Mouse (Mus musculus) neural tube, embryonic 12.5 days (tissue): ENCODE measurements around the gene N4bp2l2. TPM values are rescaled to one million over a fixed set of nuclear protein-coding genes. Genes with fewer than 3 reads are reported as not detected.
A peak's percentile ranks its signal among the peaks of the same experiment; 100 is the strongest.
"Not testable (repeated sequence)": the region's sequence is repeated elsewhere in the genome, so short reads cannot be mapped to it uniquely, and the experiment has no call there.

Experiments used
- ATAC-seq: fragments of 200-750 bp; cut with Nextera tagmentation; 2 replicates; pipeline ENCODE4 v1.8.0; 2017; ENCODE audit warnings: low read depth, mild to moderate bottlenecking, moderate TSS enrichment, moderate library complexity; ENCODE audit not compliant: low FRiP score
- H3K27ac ChIP-seq: fragments of 300-500 bp; sonication (generic); 2 replicates; pipeline ENCODE4 v1.5.1; 2016
- H3K27me3 ChIP-seq: fragments of 300-500 bp; sonication (generic); replicated peaks from 2 replicates; pipeline ENCODE4 v1.6.1; 2016; ENCODE audit warnings: mild to moderate bottlenecking
- H3K36me3 ChIP-seq: fragments of 300-500 bp; sonication (generic); 2 replicates; pipeline ENCODE4 v1.6.1; 2016; ENCODE audit warnings: mild to moderate bottlenecking
- H3K4me1 ChIP-seq: fragments of 300-500 bp; sonication (generic); 2 replicates; pipeline ENCODE4 v1.6.1; 2016
- H3K4me2 ChIP-seq: fragments of 300-500 bp; sonication (generic); replicated peaks from 2 replicates; pipeline ENCODE4 v1.6.1; 2016; ENCODE audit warnings: mild to moderate bottlenecking
- H3K4me3 ChIP-seq: fragments of 300-500 bp; sonication (generic); 2 replicates; pipeline ENCODE4 v1.5.1; 2016
- H3K9ac ChIP-seq: fragments of 300-500 bp; sonication (generic); 2 replicates; pipeline ENCODE4 v1.6.1; 2016; ENCODE audit warnings: mild to moderate bottlenecking
- H3K9me3 ChIP-seq: fragments of 300-500 bp; sonication (generic); 2 replicates; pipeline ENCODE4 v1.6.1; 2016; ENCODE audit warnings: mild to moderate bottlenecking
- whole genome bisulfite sequencing: fragments of 180-500 bp; shearing (Covaris S2); methylation state at CpG from one replicate; pipeline ENCODE4 v1.1.7; 2016; 5-methylcytosine and 5-hydroxymethylcytosine counted together
- polyA plus RNA-seq: library from polyadenylated mRNA; unstranded; fragments of >200 nt; fragmentation: Nextera tagmentation; extraction: Ambion mirVana; gene quantifications from 2 replicates; pipeline ENCODE4 v1.2.1, GENCODE M21; 2016

N4bp2l2 gene
- polyA plus RNA-seq, 1 experiment from 2014 or later = 41.1 TPM

DNA sequence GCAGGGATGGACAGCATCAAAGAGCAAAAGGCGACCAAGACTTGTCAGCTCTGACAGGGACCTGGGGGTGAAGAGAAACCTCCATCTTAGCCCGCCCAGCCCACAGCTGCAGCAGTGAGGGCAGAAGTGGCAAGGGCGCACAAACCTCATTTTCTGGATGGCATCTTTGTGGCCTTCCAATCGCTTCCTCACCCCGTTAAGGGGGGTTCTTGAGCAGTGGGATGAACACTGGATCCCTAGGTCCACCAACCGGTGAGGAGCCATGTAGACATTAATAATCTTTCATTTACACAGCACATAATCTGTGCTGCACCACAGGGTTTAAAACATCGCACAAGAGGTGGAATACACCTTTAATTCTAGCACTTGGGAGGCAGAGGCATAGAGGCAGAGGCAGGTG, 6.4 kb upstream of the N4bp2l2 start:
- ATAC-seq = no peak
- Histone ChIP-seq H3K4me3 (no peak overlapping the region), H3K4me2 (no peak overlapping the region), H3K36me3 (no peaks in the 10 kb centered on the region), H3K9ac (no peak overlapping the region), H3K27me3 (no peaks in the 10 kb centered on the region), H3K9me3 (no peaks in the 10 kb centered on the region), H3K27ac (no peak overlapping the region), H3K4me1 (peaks cover 12% of the 10 kb centered on the region)
- 94% methylated on average over 7 of the region's 7 CpGs for WGBS

DNA sequence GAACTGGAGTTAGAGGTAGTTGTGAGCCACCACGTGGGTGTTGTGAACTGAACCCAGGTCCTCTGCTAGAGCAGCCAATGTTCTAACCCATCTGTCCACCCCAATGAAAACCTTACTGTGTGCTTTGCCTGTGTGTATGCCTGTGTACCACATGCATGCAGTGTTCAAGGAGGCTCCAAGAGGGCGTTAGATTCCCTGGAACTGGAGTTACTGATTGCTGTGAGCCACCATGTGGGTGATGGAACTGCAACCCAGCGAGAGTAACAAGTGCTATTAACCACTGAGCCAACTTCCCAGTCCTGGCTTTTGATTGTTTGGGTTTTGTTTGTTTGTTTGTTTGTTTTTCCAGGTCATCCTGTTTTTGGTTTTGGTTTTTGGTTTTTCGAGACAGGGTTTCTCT, 2.7 kb upstream of the N4bp2l2 start:
- no peak overlapping the region for H3K27ac ChIP-seq
- no peaks in the 10 kb centered on the region for H3K27me3 ChIP-seq
- peaks cover 4% of the 10 kb centered on the region for H3K4me1 ChIP-seq
- no peak overlapping the region for H3K9ac ChIP-seq
- no peak for ATAC-seq
- 68% methylated on average over 4 of the region's 4 CpGs for WGBS
- no peak overlapping the region for H3K4me3 ChIP-seq
- no peak overlapping the region for H3K4me2 ChIP-seq
- H3K36me3 ChIP-seq = no peaks in the 10 kb centered on the region
- H3K9me3 ChIP-seq = no peaks in the 10 kb centered on the region

DNA sequence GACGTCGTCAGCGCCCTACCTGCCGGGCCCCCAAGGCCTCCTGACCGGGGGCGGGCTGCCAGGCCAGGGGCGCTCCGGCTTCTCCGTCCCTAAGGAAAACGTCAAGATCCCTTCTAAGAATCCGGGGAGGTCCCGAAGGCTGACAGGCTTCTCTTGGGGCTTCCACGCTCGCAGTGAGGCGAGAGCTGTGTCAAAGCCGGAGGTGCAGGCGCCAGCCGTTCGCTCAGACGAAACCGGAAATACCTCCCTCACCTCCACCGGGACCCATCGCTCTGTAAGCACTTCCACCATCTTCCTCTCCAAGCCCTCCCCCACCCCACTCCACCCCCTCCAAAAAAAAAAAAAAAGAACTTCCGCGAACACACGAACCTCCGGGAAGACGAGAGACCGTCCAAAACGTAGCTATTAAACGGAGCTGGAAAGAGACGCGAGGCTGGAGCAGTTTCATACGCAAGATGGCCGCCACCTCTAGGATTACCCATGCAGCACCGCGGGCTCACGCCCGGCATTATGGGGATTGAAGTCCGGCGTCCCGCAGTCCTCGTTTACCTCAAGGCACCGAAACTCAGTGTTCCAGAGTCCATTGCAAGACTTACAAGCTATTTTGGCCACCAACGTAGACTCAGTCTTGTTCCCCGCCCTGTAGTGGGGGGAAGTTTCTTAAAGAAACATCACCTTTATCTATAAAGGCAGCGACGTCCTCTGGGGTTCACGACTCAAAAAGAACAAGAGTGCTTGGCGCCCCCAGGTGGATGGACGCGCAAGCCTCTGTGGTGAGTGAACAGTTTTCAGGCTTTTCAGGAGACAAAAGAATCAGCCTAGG, 640 bp downstream of the N4bp2l2 start:
- H3K27me3 ChIP-seq = no peaks in the 10 kb centered on the region
- H3K9ac ChIP-seq = peak overlapping the region; percentile 87
- peak; percentile 98 for ATAC-seq
- H3K4me1 ChIP-seq = peaks cover 5% of the 10 kb centered on the region
- under 1% methylated on average over 52 of the region's 52 CpGs for WGBS
- H3K4me3 ChIP-seq = peak overlapping the region; percentile 91
- H3K27ac ChIP-seq = peak overlapping the region; percentile 84
- peak overlapping the region; percentile 81 for H3K4me2 ChIP-seq
- peaks cover 15% of the 10 kb centered on the region for H3K36me3 ChIP-seq
- no peaks in the 10 kb centered on the region for H3K9me3 ChIP-seq

DNA sequence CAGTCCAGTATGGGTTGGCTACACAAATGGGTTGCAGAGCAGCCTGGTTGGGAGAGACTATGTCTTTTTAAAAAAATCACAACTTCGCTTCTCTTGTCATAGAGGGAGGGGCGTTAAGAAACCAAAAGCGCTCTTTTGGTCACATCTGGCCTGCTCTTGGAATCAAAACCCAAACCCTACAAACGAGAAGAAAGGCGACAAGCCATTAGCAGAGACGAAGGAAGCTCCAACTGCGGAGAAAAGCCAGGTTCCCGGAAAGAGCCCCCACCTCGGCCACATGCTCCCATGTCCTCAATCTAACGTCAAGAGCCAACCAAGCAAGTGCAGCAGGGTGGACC, 1.2 kb downstream of the N4bp2l2 start:
- ATAC-seq = no peak
- peaks cover 15% of the 10 kb centered on the region for H3K36me3 ChIP-seq
- H3K9me3 ChIP-seq = no peaks in the 10 kb centered on the region
- H3K4me1 ChIP-seq = peaks cover 5% of the 10 kb centered on the region
- H3K4me3 ChIP-seq = peak overlapping the region; percentile 91
- peak overlapping the region; percentile 81 for H3K4me2 ChIP-seq
- H3K9ac ChIP-seq = peak overlapping the region; percentile 87
- 3% methylated on average over 10 of the region's 10 CpGs for WGBS
- peak overlapping the region; percentile 84 for H3K27ac ChIP-seq
- H3K27me3 ChIP-seq = no peaks in the 10 kb centered on the region

DNA sequence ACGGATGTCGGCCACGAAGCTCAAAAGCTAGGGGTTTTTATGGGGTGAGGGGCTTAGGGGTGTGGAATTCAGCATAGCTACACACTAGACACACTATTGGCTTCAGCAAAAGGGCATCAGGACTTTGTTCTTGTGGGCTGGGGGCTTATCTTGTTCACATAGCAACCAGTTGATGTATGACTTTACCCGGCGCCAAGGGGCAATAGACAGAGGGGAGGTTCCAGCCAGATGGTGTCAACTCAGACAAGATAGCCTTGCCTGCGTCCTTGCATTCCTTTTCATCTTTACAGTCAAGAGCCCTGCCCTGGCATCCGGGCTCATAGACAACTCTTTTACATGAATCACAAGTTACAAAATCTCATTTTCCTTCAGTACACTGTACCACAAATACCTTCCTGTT, 2.1 kb downstream of the N4bp2l2 start:
- H3K36me3 ChIP-seq = peaks cover 15% of the 10 kb centered on the region
- not testable (repeated sequence) for H3K9me3 ChIP-seq, H3K27me3 ChIP-seq, H3K4me1 ChIP-seq, H3K4me2 ChIP-seq, ATAC-seq, H3K9ac ChIP-seq, H3K4me3 ChIP-seq, H3K27ac ChIP-seq
- 85% methylated on average over 7 of the region's 7 CpGs for WGBS

DNA sequence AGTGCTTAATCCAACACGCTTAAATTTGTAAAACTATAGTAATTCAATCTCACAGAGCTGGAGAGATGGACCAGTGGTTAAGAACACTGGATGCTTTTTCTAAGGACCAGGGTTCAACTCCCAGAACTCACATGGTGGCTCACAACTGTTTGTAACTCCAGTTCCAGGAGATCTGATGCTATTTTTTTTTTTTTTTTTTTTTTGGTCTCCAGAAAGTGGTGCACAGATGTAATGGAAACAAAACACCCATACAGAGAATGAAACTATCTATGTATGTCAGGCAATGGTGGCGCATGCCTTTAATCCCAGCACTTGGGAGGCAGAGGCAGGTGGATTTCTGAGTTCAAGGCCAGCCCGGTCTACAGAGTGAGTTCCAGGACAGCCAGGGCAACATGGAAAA, 5.7 kb downstream of the N4bp2l2 start:
- not testable (repeated sequence) for H3K27me3 ChIP-seq, H3K27ac ChIP-seq, ATAC-seq, H3K4me3 ChIP-seq, H3K4me1 ChIP-seq, H3K4me2 ChIP-seq, H3K9me3 ChIP-seq, H3K9ac ChIP-seq
- WGBS = 96% methylated on average over 3 of the region's 3 CpGs
- H3K36me3 ChIP-seq = peaks cover 17% of the 10 kb centered on the region

DNA sequence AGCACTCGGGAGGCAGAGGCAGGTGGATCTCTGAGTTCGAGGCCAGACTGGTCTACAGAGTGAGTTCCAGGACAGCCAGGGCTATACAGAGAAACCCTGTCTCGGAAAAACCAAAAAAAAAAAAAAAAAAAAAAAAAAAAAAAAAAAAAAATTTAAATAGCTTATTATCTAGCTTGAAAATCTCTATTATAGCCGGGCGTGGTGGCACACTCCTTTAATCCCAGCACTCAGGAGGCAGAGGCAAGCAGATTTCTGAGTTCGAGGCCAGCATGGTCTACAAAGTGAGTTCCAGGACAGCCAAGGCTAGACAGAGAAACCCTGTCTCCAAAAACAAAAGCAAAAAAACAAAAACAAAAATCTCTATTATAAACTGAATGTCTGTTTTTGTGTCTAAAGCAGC, 6.6 kb downstream of the N4bp2l2 start:
- H3K9me3 ChIP-seq, H3K4me2 ChIP-seq, H3K27me3 ChIP-seq, H3K4me3 ChIP-seq, H3K4me1 ChIP-seq, H3K27ac ChIP-seq, ATAC-seq, H3K9ac ChIP-seq: not testable (repeated sequence)
- peaks cover 20% of the 10 kb centered on the region for H3K36me3 ChIP-seq
- 92% methylated on average over 6 of the region's 6 CpGs for WGBS

DNA sequence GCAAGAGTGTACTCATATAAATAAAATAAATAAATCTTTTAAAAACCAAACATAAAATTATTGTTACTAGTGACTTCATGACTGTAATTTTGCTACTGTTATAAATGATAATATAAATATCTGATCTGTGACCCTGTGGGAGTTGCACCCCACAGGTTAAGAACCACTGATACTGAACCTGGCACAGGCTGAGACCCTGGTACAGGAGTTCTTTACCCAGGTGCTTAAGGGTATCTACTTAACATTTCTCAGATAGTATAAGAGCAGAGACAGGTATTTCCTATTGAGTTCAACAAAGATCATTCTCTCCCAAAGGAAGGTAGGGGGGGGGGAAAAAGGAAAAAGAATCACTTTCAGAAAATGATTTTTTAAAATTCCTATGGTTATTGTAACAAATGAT, 11.4 kb downstream of the N4bp2l2 start:
- H3K27me3 ChIP-seq = no peaks in the 10 kb centered on the region
- no peak overlapping the region for H3K4me3 ChIP-seq
- no peak for ATAC-seq
- no peaks in the 10 kb centered on the region for H3K9me3 ChIP-seq
- no peaks in the 10 kb centered on the region; the same call in 1 of the 2 replicates for H3K4me1 ChIP-seq
- H3K4me2 ChIP-seq = no peak overlapping the region
- no peak overlapping the region for H3K9ac ChIP-seq
- 0 out of 2 replicates have a peak, but pooled peaks cover 5% of the 10 kb centered on the region for H3K36me3 ChIP-seq
- H3K27ac ChIP-seq = no peak overlapping the region

DNA sequence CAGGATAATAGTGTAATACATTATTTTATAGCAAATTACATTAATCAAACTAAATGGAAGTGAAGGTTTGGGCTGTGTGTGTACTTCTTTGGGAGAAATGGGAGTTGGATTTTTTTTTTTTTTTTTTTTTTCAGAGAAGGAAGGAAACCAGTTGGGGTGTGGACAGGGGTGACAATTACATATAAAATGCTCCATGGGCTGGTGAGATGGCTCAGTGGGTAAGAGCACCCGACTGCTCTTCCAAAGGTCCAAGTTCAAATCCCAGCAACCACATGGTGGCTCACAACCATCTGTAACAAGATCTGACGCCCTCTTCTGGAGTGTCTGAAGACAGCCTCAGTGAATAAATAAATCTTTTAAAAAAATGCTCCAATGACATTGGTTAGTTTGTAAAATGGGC, 13.4 kb downstream of the N4bp2l2 start:
- no peaks in the 10 kb centered on the region for H3K27me3 ChIP-seq
- 92% methylated on average over 2 of the region's 2 CpGs for WGBS
- H3K36me3 ChIP-seq = peaks cover 9% of the 10 kb centered on the region; the same call in 1 of the 2 replicates
- H3K27ac ChIP-seq = no peak overlapping the region
- H3K4me1 ChIP-seq = no peaks in the 10 kb centered on the region
- no peak overlapping the region for H3K4me2 ChIP-seq
- H3K9ac ChIP-seq = no peak overlapping the region
- ATAC-seq = no peak
- no peak overlapping the region for H3K4me3 ChIP-seq
- H3K9me3 ChIP-seq = no peaks in the 10 kb centered on the region

DNA sequence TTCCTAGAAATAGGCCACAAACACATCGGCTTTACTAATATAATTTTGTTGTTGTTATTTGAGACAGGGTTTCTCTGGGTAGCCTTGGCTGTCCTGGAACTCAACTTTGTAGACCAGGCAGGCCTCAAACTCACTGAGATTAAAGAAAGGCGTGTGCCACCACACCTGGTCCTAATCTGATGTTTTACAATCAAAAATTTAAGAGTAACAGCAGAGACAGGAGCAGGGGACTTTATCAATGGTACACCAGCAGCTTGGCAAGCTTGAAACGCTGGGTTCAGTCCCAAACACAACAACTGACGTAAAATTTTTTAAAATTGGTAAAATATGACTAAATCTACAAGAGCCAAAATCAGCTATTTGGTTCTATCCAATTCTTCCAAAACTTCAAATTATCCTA, 21.1 kb downstream of the N4bp2l2 start:
- H3K9ac ChIP-seq = no peak overlapping the region
- ATAC-seq = no peak
- no peak overlapping the region for H3K27ac ChIP-seq
- no peak overlapping the region for H3K4me2 ChIP-seq
- 95% methylated on average over 4 of the region's 4 CpGs for WGBS
- H3K4me3 ChIP-seq = no peak overlapping the region
- H3K36me3 ChIP-seq = peaks cover 23% of the 10 kb centered on the region
- H3K27me3 ChIP-seq = no peaks in the 10 kb centered on the region
- no peaks in the 10 kb centered on the region for H3K4me1 ChIP-seq
- no peaks in the 10 kb centered on the region for H3K9me3 ChIP-seq

DNA sequence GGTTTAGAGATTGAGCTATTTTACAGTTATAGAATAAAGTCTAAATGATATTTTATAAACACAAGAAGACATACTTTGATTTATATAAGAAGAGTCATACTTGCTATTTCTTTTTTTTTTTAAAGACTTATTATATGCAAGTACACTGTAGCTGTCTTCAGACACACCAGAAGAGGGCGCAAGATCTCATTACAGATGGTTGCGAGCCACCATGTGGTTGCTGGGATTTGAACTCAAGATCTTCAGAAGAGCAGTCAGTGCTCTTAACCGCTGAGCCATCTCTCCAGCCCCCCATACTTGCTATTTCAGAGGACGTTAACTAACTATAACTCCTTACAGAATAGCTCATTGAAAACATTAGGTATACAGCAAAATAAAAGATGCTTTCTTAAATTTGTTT, 22.6 kb downstream of the N4bp2l2 start:
- H3K4me3 ChIP-seq, H3K27ac ChIP-seq, H3K4me2 ChIP-seq, H3K9ac ChIP-seq, ATAC-seq, H3K4me1 ChIP-seq, H3K9me3 ChIP-seq, H3K27me3 ChIP-seq: not testable (repeated sequence)
- WGBS = 94% methylated on average over 4 of the region's 4 CpGs
- H3K36me3 ChIP-seq = peaks cover 20% of the 10 kb centered on the region

DNA sequence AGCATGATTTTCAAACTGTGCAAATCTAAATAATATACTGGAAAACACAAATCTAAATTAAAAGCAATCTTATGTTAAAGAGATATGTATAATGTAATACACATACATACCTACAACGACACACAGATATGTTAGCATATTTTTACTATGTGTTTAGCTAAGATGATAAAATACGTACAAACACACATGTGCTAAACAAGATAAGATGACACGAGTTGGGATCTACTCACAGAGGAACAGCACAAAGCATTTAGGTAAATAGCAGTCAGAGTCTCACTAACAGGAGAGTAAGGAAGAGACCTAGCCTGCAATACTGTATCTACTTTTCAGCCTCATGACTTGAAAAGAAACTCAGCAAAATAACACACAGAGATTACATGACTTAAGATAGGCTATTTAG, 24.5 kb downstream of the N4bp2l2 start:
- H3K36me3 ChIP-seq = peaks cover 21% of the 10 kb centered on the region
- WGBS = 91% methylated on average over 3 of the region's 3 CpGs
- H3K4me3 ChIP-seq = no peak overlapping the region
- H3K4me2 ChIP-seq = no peak overlapping the region
- H3K4me1 ChIP-seq = no peaks in the 10 kb centered on the region
- H3K27ac ChIP-seq = no peak overlapping the region
- H3K9ac ChIP-seq = no peak overlapping the region
- no peaks in the 10 kb centered on the region for H3K27me3 ChIP-seq
- no peaks in the 10 kb centered on the region for H3K9me3 ChIP-seq
- ATAC-seq = no peak

DNA sequence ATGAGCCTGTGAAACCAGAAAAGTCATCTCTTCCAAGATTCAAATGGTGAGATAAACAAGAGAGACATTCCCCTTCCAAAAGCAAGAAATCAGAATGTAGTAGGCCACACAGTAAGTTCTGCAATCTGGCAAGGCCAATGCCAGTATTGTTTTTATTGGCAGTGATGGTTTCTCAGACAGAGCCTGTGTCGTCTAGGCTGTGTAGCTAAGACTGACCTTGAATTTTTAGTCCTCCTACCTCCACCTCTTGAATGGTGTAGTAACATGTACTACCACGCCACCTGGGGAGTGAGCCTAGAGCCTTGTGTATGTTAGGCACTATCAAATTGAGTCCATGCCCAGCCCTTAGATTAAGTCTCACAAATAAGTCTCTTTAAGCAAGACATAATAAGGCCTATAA, 36.3 kb downstream of the N4bp2l2 start:
- WGBS = 92% methylated on average over 2 of the region's 2 CpGs

More for the DNA sequence above, 36.3 kb downstream of the N4bp2l2 start:
- Histone ChIP-seq H3K27me3 (no peaks in the 10 kb centered on the region), H3K36me3 (peaks cover 6% of the 10 kb centered on the region; the same call in 1 of the 2 replicates), H3K9me3 (no peaks in the 10 kb centered on the region), H3K27ac (no peak overlapping the region), H3K4me1 (no peaks in the 10 kb centered on the region), H3K4me2 (no peak overlapping the region), H3K9ac (no peak overlapping the region), H3K4me3 (no peak overlapping the region)
- ATAC-seq = no peak
